Mouse (Mus musculus) hindbrain, embryonic 11.5 days (tissue): Measurements from ENCODE around the gene Stap2. TPM values are rescaled to one million over a fixed set of nuclear protein-coding genes. Genes with fewer than 3 reads are reported as not detected.
A peak's percentile ranks its signal among the peaks of the same experiment; 100 is the strongest.

ENCODE experiments used
- ATAC-seq: fragments of 200-750 bp; cut with Nextera tagmentation; 2 replicates; pipeline ENCODE4 v1.8.0; 2017; ENCODE audit warnings: mild to moderate bottlenecking, moderate TSS enrichment, moderate library complexity; ENCODE audit not compliant: low FRiP score
- DNase-seq: peaks from one replicate; pipeline ENCODE4 v3.0.0-alpha.2; 2015; ENCODE audit warnings: low spot score
- H3K27ac ChIP-seq: fragments of 300-500 bp; sonication (generic); 2 replicates; pipeline ENCODE4 v1.5.1; 2014; ENCODE audit warnings: mild to moderate bottlenecking, low read depth, low read length
- H3K27me3 ChIP-seq: fragments of 300-500 bp; sonication (generic); 2 replicates; pipeline ENCODE4 v1.6.1; 2014; ENCODE audit warnings: mild to moderate bottlenecking, low read length, moderate library complexity, mixed read lengths; ENCODE audit not compliant: control insufficient read depth, insufficient read depth
- H3K36me3 ChIP-seq: fragments of 300-500 bp; sonication (generic); 2 replicates; pipeline ENCODE4 v1.6.1; 2014; ENCODE audit warnings: mild to moderate bottlenecking, low read length, moderate library complexity, mixed read lengths; ENCODE audit not compliant: control insufficient read depth, insufficient read depth
- H3K4me1 ChIP-seq: fragments of 300-500 bp; sonication (generic); replicated peaks from 2 replicates; pipeline ENCODE4 v1.6.1; 2014; ENCODE audit warnings: low read length, mixed read lengths; ENCODE audit not compliant: control insufficient read depth, insufficient read depth
- H3K4me2 ChIP-seq: fragments of 300-500 bp; sonication (generic); replicated peaks from 2 replicates; pipeline ENCODE4 v1.6.1; 2014; ENCODE audit warnings: mild to moderate bottlenecking, low read depth, low read length
- H3K4me3 ChIP-seq: fragments of 300-500 bp; sonication (generic); 2 replicates; pipeline ENCODE4 v1.5.1; 2014; ENCODE audit warnings: low read depth, low read length
- H3K9ac ChIP-seq: fragments of 300-500 bp; sonication (generic); 2 replicates; pipeline ENCODE4 v1.6.1; 2014; ENCODE audit warnings: low read depth, low read length
- H3K9me3 ChIP-seq: fragments of 300-500 bp; sonication (generic); 2 replicates; pipeline ENCODE4 v1.6.1; 2016; ENCODE audit warnings: low read length; ENCODE audit not compliant: control insufficient read depth
- WGBS: fragments of 180-500 bp; shearing (Covaris S2); extraction: QIAGEN DNeasy Blood & Tissue Kit; methylation state at CpG from one replicate; pipeline ENCODE4 v1.1.7; 2014; 5-methylcytosine and 5-hydroxymethylcytosine counted together
- polyA plus RNA-seq: library from polyadenylated mRNA; unstranded; fragments of >200 nt; fragmentation: Nextera tagmentation; extraction: Ambion mirVana; gene quantifications from 2 replicates; pipeline ENCODE4 v1.2.1, GENCODE M21; 2014

The Stap2 gene
- polyA plus RNA-seq, 1 experiment from 2014 or later: 6.3 TPM

DNA sequence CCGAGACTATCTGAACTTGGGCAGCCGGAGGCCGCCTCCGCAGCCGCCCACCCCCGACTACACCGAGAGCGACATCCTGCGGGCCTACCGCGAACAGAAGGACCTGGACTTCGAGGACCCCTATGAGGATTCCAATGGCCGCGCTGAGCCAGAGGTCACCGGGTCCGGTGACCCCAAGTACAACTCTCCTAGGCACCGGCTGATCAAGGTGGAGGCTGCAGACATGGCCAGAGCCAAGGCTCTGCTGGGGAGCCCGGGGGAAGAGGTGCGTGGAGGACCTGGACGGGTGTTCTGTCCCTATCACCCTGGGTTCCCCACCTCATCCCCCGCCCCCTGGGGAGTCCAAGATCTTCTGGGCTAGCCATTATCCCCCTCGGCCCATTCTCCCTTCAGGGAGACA, 33.9 kb downstream of the Stap2 start:
- H3K4me3 ChIP-seq: peak overlapping the region; percentile 61
- H3K9me3 ChIP-seq: no peaks in the 10 kb centered on the region
- no peak for DNase-seq
- peak overlapping the region; percentile 55 for H3K4me2 ChIP-seq
- peaks cover 13% of the 10 kb centered on the region for H3K4me1 ChIP-seq
- no peaks in the 10 kb centered on the region for H3K27me3 ChIP-seq
- WGBS: 29% methylated on average over 16 of the region's 22 CpGs
- H3K36me3 ChIP-seq: 0 out of 2 replicates have a peak, but pooled peaks cover 2% of the 10 kb centered on the region
- no peak for ATAC-seq
- no peak overlapping the region for H3K27ac ChIP-seq
- peak overlapping the region; percentile 83 for H3K9ac ChIP-seq

DNA sequence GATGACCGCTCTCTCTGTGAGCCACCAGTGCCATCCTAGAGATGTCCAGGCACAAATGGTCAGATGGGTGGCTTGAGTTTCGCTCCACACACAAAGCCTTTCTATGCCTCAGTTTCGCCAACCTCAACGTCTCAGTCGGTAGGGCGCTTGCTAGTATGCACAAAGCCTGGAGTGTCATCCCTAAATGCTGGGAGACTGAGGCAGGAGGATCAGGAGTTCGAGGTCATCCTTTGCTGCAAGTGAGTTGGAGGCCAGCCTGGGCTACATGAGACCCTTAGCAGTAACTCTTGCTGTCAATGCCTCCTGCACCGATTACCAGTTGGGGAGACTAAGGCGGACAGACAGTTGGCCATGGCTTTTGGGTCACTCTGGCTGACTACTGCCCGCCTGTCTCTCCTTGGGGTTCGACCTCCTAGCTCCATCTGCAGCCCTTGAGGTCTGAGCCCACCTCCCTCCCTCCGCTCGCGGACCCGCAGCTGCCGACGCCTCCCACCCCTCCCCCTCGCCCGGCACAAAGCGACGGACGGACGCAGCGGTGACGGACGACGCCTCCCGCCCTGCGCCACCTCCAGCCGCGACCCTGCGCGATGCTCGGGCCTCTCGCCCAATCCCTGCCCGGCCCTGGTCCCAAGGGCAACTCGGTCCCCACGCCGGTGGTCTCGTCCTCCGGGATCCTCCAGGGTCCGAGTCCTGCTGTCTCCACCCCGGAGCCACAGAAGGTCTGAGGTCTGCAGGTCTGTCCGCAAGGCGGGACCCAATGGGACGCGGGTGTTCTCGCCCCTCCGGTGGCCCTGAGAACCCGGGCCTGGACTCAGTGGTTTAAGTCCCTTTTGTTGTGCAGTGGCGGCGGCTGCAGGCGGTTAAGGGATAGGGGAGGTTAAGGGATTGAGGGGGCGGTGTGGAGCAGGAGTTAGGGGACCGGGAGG, 35.2 kb downstream of the Stap2 start, which contains the start of gene Shd:
Shd (plus strand) TSS at position 502 of the 926 bp plus-strand sequence.
- WGBS: 9% methylated on average over 46 of the region's 55 CpGs
- 0 out of 2 replicates have a peak, but pooled peaks cover 2% of the 10 kb centered on the region for H3K36me3 ChIP-seq
- H3K4me1 ChIP-seq: peaks cover 9% of the 10 kb centered on the region

DNA sequence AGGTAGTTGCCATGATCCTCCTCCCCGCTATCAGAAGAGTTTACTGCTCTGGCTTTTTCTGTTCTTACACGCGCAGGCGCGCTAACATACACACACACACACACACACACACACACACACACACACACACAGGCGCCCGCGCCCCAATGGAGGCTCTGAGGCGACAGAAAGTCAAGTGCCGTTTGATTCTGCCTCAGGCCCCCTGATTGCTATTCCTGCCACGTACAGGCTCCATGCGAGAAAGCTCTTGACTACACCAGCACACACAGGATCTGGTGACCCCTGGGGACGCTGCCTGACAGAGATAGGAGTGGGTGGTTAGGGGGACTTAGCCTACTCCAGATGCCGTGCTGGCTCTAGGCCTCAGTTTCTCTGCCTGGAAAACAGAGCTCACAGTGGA, 35.8 kb downstream of the Stap2 start:
- Histone ChIP-seq H3K4me3 (peak overlapping the region; percentile 61), H3K9ac (peak overlapping the region; percentile 83; the same call in 1 of the 2 replicates), H3K27ac (peak overlapping the region; percentile 95), H3K9me3 (no peaks in the 10 kb centered on the region), H3K4me1 (peaks cover 9% of the 10 kb centered on the region), H3K4me2 (peak overlapping the region; percentile 55), H3K27me3 (no peaks in the 10 kb centered on the region), H3K36me3 (0 out of 2 replicates have a peak, but pooled peaks cover 2% of the 10 kb centered on the region)
- ATAC-seq (peak; percentile 76), DNase-seq (peak; percentile 93)
- 25% methylated on average over 14 of the region's 14 CpGs for WGBS

More for the DNA sequence above, 35.2 kb downstream of the Stap2 start, which contains the start of gene Shd:
- DNase-seq (peak; percentile 86), ATAC-seq (peak; percentile 77)
- peak within 1 kb of the TSS; percentile 83 for H3K9ac ChIP-seq
- peak within 1 kb of the TSS; percentile 61 for H3K4me3 ChIP-seq
- H3K9me3 ChIP-seq: no peaks in the 10 kb centered on the region
- H3K27me3 ChIP-seq: no peaks in the 10 kb centered on the region
- H3K27ac ChIP-seq: peak within 1 kb of the TSS; percentile 95
- H3K4me2 ChIP-seq: peak within 1 kb of the TSS; percentile 55

DNA sequence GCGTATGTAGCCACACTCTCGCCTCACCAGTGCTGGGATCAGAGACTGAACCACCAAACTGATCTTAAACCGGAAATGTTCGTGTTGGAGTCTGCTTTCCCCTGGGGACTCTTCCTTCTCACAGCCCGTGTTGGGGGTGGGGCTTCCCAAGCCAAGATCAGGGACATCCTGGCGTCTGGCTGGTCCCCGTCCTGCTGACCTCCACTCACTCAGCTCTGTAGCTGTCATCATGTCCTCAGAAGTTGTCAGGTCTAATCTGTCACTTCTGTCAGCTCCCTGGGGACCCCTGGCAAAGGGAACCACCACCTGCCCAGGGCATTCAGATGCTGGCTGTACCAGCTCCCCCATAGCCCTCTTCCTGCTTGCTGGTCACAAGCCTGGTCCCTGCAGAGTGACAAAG, 37.2 kb downstream of the Stap2 start:
- no peaks in the 10 kb centered on the region for H3K36me3 ChIP-seq
- peak; percentile 41 for DNase-seq
- H3K4me1 ChIP-seq: peaks cover 9% of the 10 kb centered on the region

DNA sequence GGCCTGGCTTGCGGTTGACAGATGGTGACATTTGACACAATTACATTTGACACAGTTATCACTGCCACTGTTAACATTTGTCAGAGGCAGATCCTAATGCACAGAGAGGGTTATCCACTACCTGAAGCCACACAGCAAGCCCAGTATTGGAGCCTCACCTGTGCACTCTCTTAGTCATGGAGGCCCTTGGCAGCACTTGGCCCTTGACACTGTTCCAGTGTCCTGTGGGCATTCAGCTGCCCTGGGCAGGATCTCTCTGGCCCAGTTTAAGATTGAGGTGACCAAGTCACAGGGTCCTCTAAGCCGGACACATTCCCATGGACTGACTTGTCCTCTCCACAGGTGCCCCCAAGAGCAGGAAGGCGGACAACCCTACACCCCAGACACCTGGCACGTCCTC, 38.2 kb downstream of the Stap2 start:
- Histone ChIP-seq H3K9ac (no peak overlapping the region), H3K9me3 (no peaks in the 10 kb centered on the region), H3K27me3 (no peaks in the 10 kb centered on the region), H3K36me3 (no peaks in the 10 kb centered on the region), H3K4me3 (no peak overlapping the region), H3K4me2 (no peak overlapping the region), H3K4me1 (peaks cover 9% of the 10 kb centered on the region), H3K27ac (peak overlapping the region; percentile 95; the same call in 1 of the 2 replicates)
- WGBS: 97% methylated on average over 4 of the region's 4 CpGs
- ATAC-seq (no peak), DNase-seq (no peak)

More for the DNA sequence above, 37.2 kb downstream of the Stap2 start:
- Histone ChIP-seq H3K4me2 (no peak overlapping the region), H3K9ac (no peak overlapping the region), H3K27ac (peak overlapping the region; percentile 95), H3K27me3 (no peaks in the 10 kb centered on the region), H3K4me3 (no peak overlapping the region), H3K9me3 (no peaks in the 10 kb centered on the region)
- WGBS: 55% methylated on average over 7 of the region's 7 CpGs
- peak; percentile 2; the same call in 1 of the 2 replicates for ATAC-seq

DNA sequence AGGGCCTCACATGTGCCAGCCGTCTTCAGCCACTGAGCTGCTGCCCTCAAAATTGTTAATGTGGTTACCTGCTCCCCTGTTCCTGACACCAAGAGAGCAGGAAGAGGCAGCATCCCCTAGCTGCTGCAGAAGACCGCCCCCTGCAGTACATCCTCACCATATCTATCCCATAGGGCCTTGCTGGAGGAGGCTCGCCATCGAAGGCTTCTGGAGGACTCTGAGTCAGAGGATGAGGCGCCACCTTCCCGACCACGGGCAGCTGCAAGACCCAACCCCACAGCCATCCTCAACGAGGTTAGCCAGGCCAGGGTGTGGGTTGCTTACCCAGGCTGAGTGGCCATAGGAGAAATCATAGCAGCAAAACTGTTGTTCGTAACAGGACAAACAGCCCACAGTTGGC, 40.4 kb downstream of the Stap2 start:
- DNase-seq: no peak
- H3K36me3 ChIP-seq: peaks cover 3% of the 10 kb centered on the region; the same call in 1 of the 2 replicates
- 93% methylated on average over 9 of the region's 9 CpGs for WGBS

DNA sequence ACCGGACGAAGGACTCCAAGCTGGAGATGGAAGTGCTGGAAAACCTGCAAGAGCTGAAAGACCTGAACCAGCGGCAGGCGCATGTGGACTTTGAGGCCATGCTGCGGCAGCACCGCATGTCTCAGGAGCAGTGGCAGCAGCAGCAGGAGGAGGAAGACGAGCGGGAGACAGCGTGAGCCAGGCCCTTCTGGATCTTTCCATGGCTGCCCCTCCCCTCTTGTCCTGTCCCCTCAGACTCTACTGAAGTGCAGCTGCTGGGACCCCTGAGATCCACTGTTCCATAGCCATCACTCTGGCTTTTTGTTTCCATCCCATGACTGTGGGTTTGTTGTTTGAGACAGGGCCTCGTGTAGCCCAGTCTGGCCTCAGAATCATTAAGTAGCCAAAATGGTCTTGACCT, 40.9 kb downstream of the Stap2 start:
- Histone ChIP-seq H3K9ac (no peak overlapping the region), H3K27me3 (no peaks in the 10 kb centered on the region), H3K36me3 (peaks cover 3% of the 10 kb centered on the region; the same call in 1 of the 2 replicates), H3K27ac (no peak overlapping the region), H3K4me1 (peaks cover 5% of the 10 kb centered on the region), H3K9me3 (no peaks in the 10 kb centered on the region), H3K4me2 (no peak overlapping the region), H3K4me3 (no peak overlapping the region)
- ATAC-seq: no peak
- no peak for DNase-seq
- 97% methylated on average over 10 of the region's 10 CpGs for WGBS

More for the DNA sequence above, 40.4 kb downstream of the Stap2 start:
- H3K9me3 ChIP-seq: no peaks in the 10 kb centered on the region
- no peaks in the 10 kb centered on the region for H3K27me3 ChIP-seq
- ATAC-seq: no peak
- H3K4me3 ChIP-seq: no peak overlapping the region
- H3K4me2 ChIP-seq: no peak overlapping the region
- H3K4me1 ChIP-seq: peaks cover 7% of the 10 kb centered on the region
- no peak overlapping the region for H3K9ac ChIP-seq
- no peak overlapping the region for H3K27ac ChIP-seq

DNA sequence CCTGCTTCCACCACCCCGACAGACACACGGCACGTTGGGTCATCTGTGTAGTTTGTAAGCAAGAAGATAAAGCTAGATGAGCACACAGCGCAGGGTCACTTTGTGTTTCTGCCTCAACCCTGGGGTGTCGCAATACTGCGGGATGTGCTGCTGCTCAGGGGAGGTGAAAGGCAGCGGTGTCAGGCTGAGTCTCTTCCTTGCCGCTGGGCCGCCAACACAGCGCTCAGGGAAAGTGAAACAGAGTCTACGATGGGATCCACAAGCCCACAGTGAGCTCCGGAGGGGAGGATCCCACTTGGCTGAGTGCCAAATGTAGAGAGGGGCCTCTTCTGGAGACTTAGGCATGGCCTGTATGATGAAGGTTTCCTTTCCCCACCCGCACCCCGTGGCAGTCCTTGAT, 42.2 kb downstream of the Stap2 start:
- Histone ChIP-seq H3K9me3 (no peaks in the 10 kb centered on the region), H3K9ac (no peak overlapping the region), H3K4me2 (no peak overlapping the region), H3K27ac (no peak overlapping the region), H3K27me3 (no peaks in the 10 kb centered on the region), H3K4me1 (peaks cover 2% of the 10 kb centered on the region), H3K4me3 (no peak overlapping the region), H3K36me3 (peaks cover 3% of the 10 kb centered on the region; the same call in 1 of the 2 replicates)
- DNase-seq: no peak
- ATAC-seq: no peak
- 92% methylated on average over 14 of the region's 14 CpGs for WGBS
